Mouse (Mus musculus) midbrain, embryonic 14.5 days (tissue): ENCODE results near the gene Mustn1. TPM values are rescaled to one million over a fixed set of nuclear protein-coding genes. Genes with fewer than 3 reads are reported as not detected.

Source experiments
- polyA plus RNA-seq: library from polyadenylated mRNA; unstranded; fragments of >200 nt; fragmentation: Nextera tagmentation; extraction: Ambion mirVana; gene quantifications from 2 replicates; pipeline ENCODE4 v1.2.1, GENCODE M21; 2014

Mustn1 gene
- polyA plus RNA-seq, 1 experiment from 2014 or later: 0.34 TPM

Other genes starting within 250 kb of the Mustn1 start
- gene Rft1, start 224.8 kb upstream of the Mustn1 start, polyA plus RNA-seq: 7.7 and 10.3 TPM in 2 replicates
- gene Sfmbt1, start 164.4 kb upstream of the Mustn1 start, polyA plus RNA-seq: 17.0 and 20.9 TPM in 2 replicates
- gene Tmem110, start 53.6 kb upstream of the Mustn1 start, polyA plus RNA-seq: 16.1 and 18.7 TPM in 2 replicates
- not detected in 2 replicates for gene Itih4, start 7.3 kb downstream of the Mustn1 start, polyA plus RNA-seq
- 0.53 and 0.84 TPM in 2 replicates for gene Itih3, start 44.6 kb downstream of the Mustn1 start, polyA plus RNA-seq
- not detected in 2 replicates for gene Itih1, start 64.1 kb downstream of the Mustn1 start, polyA plus RNA-seq
- gene Nek4, start 72.2 kb downstream of the Mustn1 start, polyA plus RNA-seq: 8.7 and 17.9 TPM in 2 replicates
- gene Glt8d1, start 122.2 kb downstream of the Mustn1 start, polyA plus RNA-seq: 54.0 and 62.4 TPM in 2 replicates
- gene Spcs1, start 122.5 kb downstream of the Mustn1 start, polyA plus RNA-seq: 287 and 317 TPM in 2 replicates
- 120 and 136 TPM in 2 replicates for gene Pbrm1, start 139.9 kb downstream of the Mustn1 start, polyA plus RNA-seq
- 44.5 and 49.7 TPM in 2 replicates for gene Gnl3, start 140.0 kb downstream of the Mustn1 start, polyA plus RNA-seq
- gene Smim4, start 249.8 kb downstream of the Mustn1 start, polyA plus RNA-seq: 64.8 and 77.7 TPM in 2 replicates